Comparison of ENCODE assay signal across 8 mouse cellular contexts in genomic region chr9:8002806-8003205, GRCm38 (mm10). TPM values are rescaled to one million over a fixed set of nuclear protein-coding genes. Genes with fewer than 3 reads are reported as not detected.
DNase-seq lines count a peak whose midpoint lies in the region; ATAC-seq lines count a peak whose summit lies in the region.

No protein-coding gene starts in this region.

- no peaks in the 10 kb centered on the region for H3K9me3 ChIP-seq in heart, embryonic 13.5 days
- H3K9me3 ChIP-seq in hindbrain, embryonic 15.5 days = no peaks in the 10 kb centered on the region
- no peaks in the 10 kb centered on the region for H3K9me3 ChIP-seq in midbrain, embryonic 13.5 days

- peaks cover 38% of the 10 kb centered on the region for H3K4me1 ChIP-seq in heart, embryonic 13.5 days
- peaks cover 24% of the 10 kb centered on the region for H3K4me1 ChIP-seq in hindbrain, embryonic 15.5 days (replicated peaks)
- peaks cover 28% of the 10 kb centered on the region for H3K4me1 ChIP-seq in midbrain, embryonic 13.5 days (replicated peaks)

- 0% methylated on average over 12 of the region's 12 CpGs for WGBS in heart, embryonic 13.5 days
- 2% methylated on average over 12 of the region's 12 CpGs for WGBS in hindbrain, embryonic 15.5 days
- 2% methylated on average over 12 of the region's 12 CpGs for WGBS in midbrain, embryonic 13.5 days

- DNase-seq in heart, adult 18-20 months = no peak
- peak; percentile 54 for DNase-seq in embryo, embryonic 10.5 days (ENCODE audit: low spot score)
- DNase-seq in left cerebral cortex, adult 9 months (ENCODE audit: low spot score in 2 of 2) = no peak
- DNase-seq in thymus, postnatal 25 days = no peak

- H3K9ac ChIP-seq in heart, embryonic 13.5 days = peak overlapping the region; percentile 99
- H3K9ac ChIP-seq in hindbrain, embryonic 15.5 days = peak overlapping the region; percentile 58; the same call in 1 of the 2 replicates
- H3K9ac ChIP-seq in midbrain, embryonic 13.5 days (replicated peaks) = peak overlapping the region; percentile 78

- peak overlapping the region; percentile 67 for H3K4me2 ChIP-seq in heart, embryonic 13.5 days
- peak overlapping the region; percentile 77 for H3K4me2 ChIP-seq in hindbrain, embryonic 15.5 days
- H3K4me2 ChIP-seq in midbrain, embryonic 13.5 days (replicated peaks) = peak overlapping the region; percentile 92

- no peaks in the 10 kb centered on the region for H3K27me3 ChIP-seq in heart, embryonic 13.5 days (replicated peaks)
- no peaks in the 10 kb centered on the region for H3K27me3 ChIP-seq in hindbrain, embryonic 15.5 days
- 0 out of 2 replicates have a peak, but pooled peaks cover 5% of the 10 kb centered on the region for H3K27me3 ChIP-seq in midbrain, embryonic 13.5 days

- peak overlapping the region; percentile 99 for H3K27ac ChIP-seq in heart, embryonic 13.5 days (replicated peaks)
- H3K27ac ChIP-seq in hindbrain, embryonic 15.5 days (replicated peaks) = no peak overlapping the region
- H3K27ac ChIP-seq in midbrain, embryonic 13.5 days = no peak overlapping the region

- no peak for ATAC-seq in heart, embryonic 13.5 days (ENCODE audit: extremely low read depth, insufficient number of reproducible peaks, low FRiP score, low TSS enrichment)
- ATAC-seq in hindbrain, embryonic 15.5 days (ENCODE audit: low FRiP score, low read depth) = no peak
- ATAC-seq in midbrain, embryonic 13.5 days = no peak
- ATAC-seq in activated CD4-positive, CD25-positive, alpha-beta regulatory T cell, adult 4 months = no peak

- peak overlapping the region; percentile 98 for H3K4me3 ChIP-seq in heart, embryonic 13.5 days
- peak overlapping the region; percentile 61 for H3K4me3 ChIP-seq in hindbrain, embryonic 15.5 days
- peak overlapping the region; percentile 73 for H3K4me3 ChIP-seq in midbrain, embryonic 13.5 days (replicated peaks)

- H3K36me3 ChIP-seq in heart, embryonic 13.5 days = peaks cover 35% of the 10 kb centered on the region
- no peaks in the 10 kb centered on the region for H3K36me3 ChIP-seq in hindbrain, embryonic 15.5 days
- no peaks in the 10 kb centered on the region for H3K36me3 ChIP-seq in midbrain, embryonic 13.5 days

RNA-seq across cellular contexts. Expression of gene Yap1, which starts 1.6 kb away (rescaled TPM):
- polyA plus RNA-seq in heart, embryonic 13.5 days (2015; fragmentation: Nextera tagmentation; extraction: Ambion mirVana) = 24.2 and 24.5 TPM in 2 replicates
- 10 to 100 TPM; 71.1 to 78.1 TPM for total RNA-seq in heart, adult 18-20 months (2021)
- 8.3 and 11.0 TPM in 2 replicates for polyA plus RNA-seq in hindbrain, embryonic 15.5 days (2015; fragmentation: Nextera tagmentation; extraction: Ambion mirVana)
- 9.9 and 13.1 TPM in 2 replicates for polyA plus RNA-seq in midbrain, embryonic 13.5 days (2015; fragmentation: Nextera tagmentation; extraction: Ambion mirVana)
- not detected for polyA plus RNA-seq in activated CD4-positive, CD25-positive, alpha-beta regulatory T cell, adult 4 months (2017; shearing (Covaris generic))

RNA-seq across cellular contexts. Expression of gene Cfap300, which starts 39.8 kb away (rescaled TPM):
- polyA plus RNA-seq in heart, embryonic 13.5 days (2015; fragmentation: Nextera tagmentation; extraction: Ambion mirVana) = 5.8 and 6.7 TPM in 2 replicates
- total RNA-seq in heart, adult 18-20 months (2021) = under 1 TPM; 0.40 to 0.82 TPM
- polyA plus RNA-seq in hindbrain, embryonic 15.5 days (2015; fragmentation: Nextera tagmentation; extraction: Ambion mirVana) = 16.0 and 16.7 TPM in 2 replicates
- 16.1 and 17.9 TPM in 2 replicates for polyA plus RNA-seq in midbrain, embryonic 13.5 days (2015; fragmentation: Nextera tagmentation; extraction: Ambion mirVana)
- under 1 TPM; 0.41 to 0.98 TPM for polyA plus RNA-seq in activated CD4-positive, CD25-positive, alpha-beta regulatory T cell, adult 4 months (2017; shearing (Covaris generic))
